Mouse (Mus musculus): ENCODE data around the gene Ctnnb1. TPM values are rescaled to one million over a fixed set of nuclear protein-coding genes. Genes with fewer than 3 reads are reported as not detected.
A peak's percentile ranks its signal among the peaks of the same experiment; 100 is the strongest.

The Ctnnb1 gene
- polyA plus RNA-seq, 1 experiment from 2014 or later = 698 TPM

DNA sequence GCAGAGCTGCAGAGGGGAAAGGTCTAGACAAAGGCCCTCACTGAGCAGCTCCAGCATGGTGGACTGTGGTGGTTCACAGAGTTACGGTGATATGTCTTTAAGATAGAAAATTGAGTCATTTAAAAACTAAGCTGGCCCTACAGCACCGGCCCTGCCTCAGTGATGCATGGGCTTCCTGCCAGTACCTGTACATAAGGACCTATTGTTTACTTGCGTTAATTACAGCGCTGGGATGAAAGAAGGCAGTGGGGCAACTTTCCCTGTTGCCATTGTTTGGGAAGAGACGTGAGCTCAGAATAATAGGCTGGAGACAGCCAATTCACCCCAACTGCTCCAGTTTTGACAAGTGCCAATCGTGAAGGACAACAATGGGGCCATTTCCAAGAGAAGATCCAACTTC lies 3.4 kb downstream of the Ctnnb1 start:
- WGBS = 76% methylated on average over 6 of the region's 6 CpGs
- Histone ChIP-seq H3K27ac (peak overlapping the region; percentile 98; the same call in 1 of the 2 replicates), H3K9me3 (replicated peaks) (no peaks in the 10 kb centered on the region), H3K4me1 (peaks cover 33% of the 10 kb centered on the region), H3K36me3 (peaks cover 3% of the 10 kb centered on the region), H3K27me3 (ENCODE audit: low read depth, poor library complexity, severe bottlenecking) (no peaks in the 10 kb centered on the region), H3K4me3 (no peak overlapping the region)
- no peak for DNase-seq (ENCODE audit: low spot score)

- Histone ChIP-seq H3K27ac (peak overlapping the region; percentile 98), H3K4me3 (peak overlapping the region; percentile 93), H3K36me3 (peaks cover 9% of the 10 kb centered on the region), H3K9me3 (replicated peaks) (no peaks in the 10 kb centered on the region), H3K4me1 (peaks cover 40% of the 10 kb centered on the region), H3K27me3 (ENCODE audit: low read depth, poor library complexity, severe bottlenecking) (no peaks in the 10 kb centered on the region)
- DNase-seq (ENCODE audit: low spot score) = peak; percentile 99
- WGBS = 6% methylated on average over 78 of the region's 78 CpGs
These were observed 4.0 kb downstream of the Ctnnb1 start for GRCm38 (mm10) chr9:120932797-120933586.

GRCm38 (mm10) chr9:120933587-120933885 lies 4.5 kb downstream of the Ctnnb1 start:
- Histone ChIP-seq H3K36me3 (peaks cover 14% of the 10 kb centered on the region), H3K27me3 (ENCODE audit: low read depth, poor library complexity, severe bottlenecking) (no peaks in the 10 kb centered on the region), H3K4me3 (peak overlapping the region; percentile 93), H3K27ac (peak overlapping the region; percentile 98), H3K4me1 (peaks cover 45% of the 10 kb centered on the region), H3K9me3 (replicated peaks) (no peaks in the 10 kb centered on the region)
- WGBS = 9% methylated on average over 58 of the region's 58 CpGs
- DNase-seq (ENCODE audit: low spot score) = no peak

GRCm38 (mm10) chr9:120933886-120934758 lies 5.1 kb downstream of the Ctnnb1 start:
- no peaks in the 10 kb centered on the region for H3K27me3 ChIP-seq (ENCODE audit: low read depth, poor library complexity, severe bottlenecking)
- peak overlapping the region; percentile 93 for H3K4me3 ChIP-seq
- peaks cover 47% of the 10 kb centered on the region for H3K4me1 ChIP-seq
- under 1% methylated on average over 57 of the region's 57 CpGs for WGBS
- H3K36me3 ChIP-seq = peaks cover 15% of the 10 kb centered on the region
- H3K27ac ChIP-seq = peak overlapping the region; percentile 98
- no peaks in the 10 kb centered on the region for H3K9me3 ChIP-seq (replicated peaks)
- peak; percentile 82 for DNase-seq (ENCODE audit: low spot score)

DNA sequence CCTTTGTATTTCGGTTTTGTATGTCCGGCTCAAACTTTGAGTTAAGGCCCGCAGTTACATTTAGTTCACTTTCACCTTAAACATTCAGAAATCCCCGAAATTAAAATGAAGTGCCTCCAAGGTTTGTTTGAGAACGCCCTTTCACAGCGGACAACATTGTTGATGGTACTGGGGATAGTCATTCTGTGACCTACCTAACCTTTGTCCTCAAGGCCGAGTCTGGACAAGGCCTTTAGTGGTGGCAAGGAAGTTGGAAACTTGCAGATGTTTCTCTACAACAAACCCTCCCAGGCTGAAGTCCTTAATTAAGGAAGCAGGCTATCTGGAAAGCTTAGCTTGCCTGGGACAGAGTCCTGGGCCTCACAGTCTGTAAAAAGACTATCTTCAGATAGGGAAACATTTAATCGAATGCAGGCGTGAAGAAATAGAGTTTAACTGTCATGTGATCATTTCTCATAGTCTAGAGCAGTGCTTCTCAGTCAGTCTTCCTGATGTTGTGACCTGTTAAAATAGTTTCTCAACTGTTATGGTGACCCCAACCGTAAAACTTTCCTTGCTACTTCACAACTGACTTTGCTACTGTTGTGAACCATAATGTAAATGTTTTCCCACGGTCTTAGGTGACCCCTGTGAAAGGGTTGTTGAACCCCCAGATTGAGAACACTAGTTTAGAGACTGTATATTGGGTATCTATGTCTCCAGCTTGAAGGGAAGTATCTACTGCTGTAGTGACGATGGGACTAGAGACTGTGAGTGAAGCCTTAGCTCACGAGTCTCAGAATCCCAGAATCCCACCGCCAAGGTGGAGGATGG lies 6.0 kb downstream of the Ctnnb1 start:
- 17% methylated on average over 14 of the region's 14 CpGs for WGBS
- H3K4me3 ChIP-seq = peak overlapping the region; percentile 93
- H3K9me3 ChIP-seq (replicated peaks) = no peaks in the 10 kb centered on the region
- H3K27me3 ChIP-seq (ENCODE audit: low read depth, poor library complexity, severe bottlenecking) = no peaks in the 10 kb centered on the region
- peaks cover 56% of the 10 kb centered on the region for H3K4me1 ChIP-seq
- peaks cover 25% of the 10 kb centered on the region for H3K36me3 ChIP-seq
- DNase-seq (ENCODE audit: low spot score) = no peak
- H3K27ac ChIP-seq = peak overlapping the region; percentile 98

GRCm38 (mm10) chr9:120935634-120935922 lies 6.6 kb downstream of the Ctnnb1 start:
- peaks cover 61% of the 10 kb centered on the region for H3K4me1 ChIP-seq
- H3K9me3 ChIP-seq (replicated peaks) = no peaks in the 10 kb centered on the region
- H3K27ac ChIP-seq = no peak overlapping the region
- H3K27me3 ChIP-seq (ENCODE audit: low read depth, poor library complexity, severe bottlenecking) = no peaks in the 10 kb centered on the region
- peaks cover 30% of the 10 kb centered on the region for H3K36me3 ChIP-seq
- WGBS = 35% methylated on average over 4 of the region's 4 CpGs
- H3K4me3 ChIP-seq = peak overlapping the region; percentile 93
- no peak for DNase-seq (ENCODE audit: low spot score)

DNA sequence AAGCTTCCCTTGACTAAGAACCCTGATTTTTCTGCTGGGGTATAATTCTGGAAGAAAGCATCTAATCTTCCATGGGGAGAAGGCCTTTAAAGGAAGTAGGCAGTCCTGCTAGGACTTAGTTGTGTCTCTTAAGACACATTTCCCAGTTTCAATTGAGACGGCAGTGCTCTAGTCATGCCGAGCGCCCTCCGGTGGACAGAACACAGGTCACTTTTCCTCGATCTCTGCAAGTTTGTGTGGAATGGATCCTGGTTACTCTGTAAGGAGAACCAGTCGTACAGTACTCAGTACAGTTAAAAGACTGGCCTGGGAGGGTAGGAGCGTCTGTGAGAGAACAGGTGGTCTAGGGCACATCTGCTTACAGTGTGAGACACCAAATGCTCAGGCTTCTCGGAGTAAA lies 7.3 kb downstream of the Ctnnb1 start:
- DNase-seq (ENCODE audit: low spot score) = peak; percentile 71
- H3K27ac ChIP-seq = no peak overlapping the region
- whole genome bisulfite sequencing = 28% methylated on average over 8 of the region's 8 CpGs
- H3K36me3 ChIP-seq = peaks cover 38% of the 10 kb centered on the region
- H3K9me3 ChIP-seq (replicated peaks) = no peaks in the 10 kb centered on the region
- H3K4me3 ChIP-seq = peak overlapping the region; percentile 93
- H3K4me1 ChIP-seq = peaks cover 68% of the 10 kb centered on the region
- H3K27me3 ChIP-seq (ENCODE audit: low read depth, poor library complexity, severe bottlenecking) = no peaks in the 10 kb centered on the region

GRCm38 (mm10) chr9:120940858-120941257 lies 11.8 kb downstream of the Ctnnb1 start:
- DNase-seq (ENCODE audit: low spot score) = no peak
- H3K36me3 ChIP-seq = peaks cover 64% of the 10 kb centered on the region
- no peaks in the 10 kb centered on the region for H3K9me3 ChIP-seq (replicated peaks)
- H3K27me3 ChIP-seq (ENCODE audit: low read depth, poor library complexity, severe bottlenecking) = no peaks in the 10 kb centered on the region
- no peak overlapping the region for H3K27ac ChIP-seq
- H3K4me1 ChIP-seq = peaks cover 60% of the 10 kb centered on the region
- WGBS = 80% methylated on average over 3 of the region's 3 CpGs
- H3K4me3 ChIP-seq = no peak overlapping the region

GRCm38 (mm10) chr9:120943757-120944156 lies 14.7 kb downstream of the Ctnnb1 start:
- no peak for DNase-seq (ENCODE audit: low spot score)
- Histone ChIP-seq H3K9me3 (replicated peaks) (no peaks in the 10 kb centered on the region), H3K36me3 (peaks cover 57% of the 10 kb centered on the region), H3K4me3 (no peak overlapping the region), H3K4me1 (peaks cover 48% of the 10 kb centered on the region), H3K27ac (no peak overlapping the region), H3K27me3 (ENCODE audit: low read depth, poor library complexity, severe bottlenecking) (no peaks in the 10 kb centered on the region)
- 92% methylated on average over 1 of the region's 1 CpGs for WGBS

DNA sequence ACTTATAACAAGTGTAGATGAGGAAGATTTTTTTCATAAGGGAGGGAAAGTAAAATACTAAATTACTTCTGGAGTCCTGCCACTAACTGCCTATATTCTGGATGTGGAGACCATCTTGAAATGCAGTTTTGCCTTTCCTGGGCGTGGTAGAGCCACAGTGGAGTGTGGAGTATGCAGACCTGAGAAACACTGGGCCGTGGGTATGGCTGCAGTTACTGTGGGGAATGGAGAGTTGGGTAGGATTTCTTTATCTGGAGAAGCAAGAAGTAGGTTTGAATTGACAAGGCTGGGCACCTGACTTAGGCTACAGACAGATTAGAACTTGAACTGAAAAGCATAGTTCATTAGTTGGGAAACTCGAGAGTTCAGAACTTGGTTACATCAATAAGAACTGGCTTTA lies 15.2 kb downstream of the Ctnnb1 start:
- no peak overlapping the region for H3K27ac ChIP-seq
- H3K4me3 ChIP-seq = no peak overlapping the region
- H3K4me1 ChIP-seq = peaks cover 52% of the 10 kb centered on the region
- DNase-seq (ENCODE audit: low spot score) = no peak
- no peaks in the 10 kb centered on the region for H3K27me3 ChIP-seq (ENCODE audit: low read depth, poor library complexity, severe bottlenecking)
- 81% methylated on average over 3 of the region's 3 CpGs for WGBS
- no peaks in the 10 kb centered on the region for H3K9me3 ChIP-seq (replicated peaks)
- peaks cover 59% of the 10 kb centered on the region for H3K36me3 ChIP-seq

DNA sequence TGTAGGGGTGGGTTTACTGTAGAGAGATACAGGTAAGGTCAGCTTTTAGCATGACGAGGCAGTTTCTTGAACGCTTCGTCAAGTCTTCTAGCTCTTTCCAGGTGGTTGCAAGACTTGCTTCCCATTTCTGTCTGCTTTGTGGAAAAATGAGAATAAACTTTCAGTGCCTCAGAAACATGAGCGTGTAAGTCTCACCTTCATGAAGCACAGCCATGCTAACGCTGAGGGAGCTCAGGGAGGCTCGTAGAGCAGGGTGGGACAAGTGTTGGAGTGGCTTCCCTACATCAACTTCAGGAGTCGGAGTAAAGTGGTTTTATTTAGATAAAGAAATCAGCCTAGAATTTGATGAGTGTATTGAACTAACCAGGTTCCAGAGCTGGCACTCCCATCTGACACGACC lies 17.1 kb downstream of the Ctnnb1 start:
- no peak for DNase-seq (ENCODE audit: low spot score)
- H3K27me3 ChIP-seq (ENCODE audit: low read depth, poor library complexity, severe bottlenecking) = no peaks in the 10 kb centered on the region
- H3K4me3 ChIP-seq = no peak overlapping the region
- peaks cover 33% of the 10 kb centered on the region for H3K4me1 ChIP-seq
- H3K27ac ChIP-seq = no peak overlapping the region
- 91% methylated on average over 8 of the region's 8 CpGs for WGBS
- no peaks in the 10 kb centered on the region for H3K9me3 ChIP-seq (replicated peaks)
- H3K36me3 ChIP-seq = peaks cover 55% of the 10 kb centered on the region

DNA sequence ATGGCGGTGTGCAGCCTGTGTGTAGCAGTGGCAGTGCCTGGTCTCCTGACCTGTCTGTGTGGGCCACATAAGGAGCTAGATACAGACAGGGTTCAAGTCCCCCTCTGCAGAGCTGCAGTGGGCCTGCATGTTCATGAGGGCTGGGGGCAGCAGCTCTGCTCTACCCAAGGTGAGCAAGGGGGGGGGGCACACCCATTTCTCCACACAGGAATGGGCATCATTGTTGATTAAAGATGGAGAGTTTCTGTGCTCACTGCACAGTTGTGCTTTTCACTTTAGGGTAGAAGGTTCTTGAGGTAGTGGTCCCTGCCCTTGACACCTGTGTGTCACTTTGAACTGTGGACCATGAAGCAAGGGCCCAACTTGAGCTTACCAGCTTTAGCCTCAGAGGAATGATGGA lies 19.8 kb downstream of the Ctnnb1 start:
- Histone ChIP-seq H3K4me1 (peaks cover 19% of the 10 kb centered on the region), H3K36me3 (peaks cover 57% of the 10 kb centered on the region), H3K27ac (no peak overlapping the region), H3K27me3 (ENCODE audit: low read depth, poor library complexity, severe bottlenecking) (no peaks in the 10 kb centered on the region), H3K4me3 (no peak overlapping the region), H3K9me3 (replicated peaks) (no peaks in the 10 kb centered on the region)
- WGBS = 97% methylated on average over 1 of the region's 1 CpGs
- no peak for DNase-seq (ENCODE audit: low spot score)

DNA sequence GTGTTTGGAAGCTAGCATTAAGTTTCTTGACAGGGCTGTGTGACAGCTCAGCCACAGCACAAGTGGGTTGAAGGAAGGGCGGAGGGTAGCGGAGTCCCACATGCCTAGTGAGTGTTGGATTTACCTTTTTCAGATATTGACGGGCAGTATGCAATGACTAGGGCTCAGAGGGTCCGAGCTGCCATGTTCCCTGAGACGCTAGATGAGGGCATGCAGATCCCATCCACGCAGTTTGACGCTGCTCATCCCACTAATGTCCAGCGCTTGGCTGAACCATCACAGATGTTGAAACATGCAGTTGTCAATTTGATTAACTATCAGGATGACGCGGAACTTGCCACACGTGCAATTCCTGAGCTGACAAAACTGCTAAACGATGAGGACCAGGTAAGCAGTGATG lies 21.7 kb downstream of the Ctnnb1 start:
- H3K4me1 ChIP-seq = peaks cover 19% of the 10 kb centered on the region
- no peaks in the 10 kb centered on the region for H3K9me3 ChIP-seq (replicated peaks)
- no peak overlapping the region for H3K27ac ChIP-seq
- H3K4me3 ChIP-seq = no peak overlapping the region
- no peak for DNase-seq (ENCODE audit: low spot score)
- no peaks in the 10 kb centered on the region for H3K27me3 ChIP-seq (ENCODE audit: low read depth, poor library complexity, severe bottlenecking)
- WGBS = 95% methylated on average over 12 of the region's 12 CpGs
- peaks cover 73% of the 10 kb centered on the region for H3K36me3 ChIP-seq

Data from limb, embryonic 10.5 days (tissue).